Comparison of ENCODE assay signal across 24 mouse cellular contexts in genomic region chr6:112561568-112561967, GRCm38 (mm10).
DNase-seq lines count a peak whose midpoint lies in the region; ATAC-seq and TF ChIP-seq lines count a peak whose summit lies in the region.
"Had no signal": no experiment of that assay in that cellular context is flagged by ENCODE, and none has a peak within 500 bp of the region (broad histone marks: within the 10 kb centered on the region; RNA-seq: fewer than 3 reads in every experiment).

No protein-coding gene starts in this region.

- H3K4me2 ChIP-seq in embryonic facial prominence, embryonic 14.5 days (ENCODE audit: low read depth, low read length): no peak overlapping the region
- H3K4me2 ChIP-seq in hindbrain, embryonic 16.5 days (ENCODE audit: low read length): no peak overlapping the region
- no peak overlapping the region for H3K4me2 ChIP-seq in hindbrain, embryonic 14.5 days (replicated peaks)
- H3K4me2 ChIP-seq in lung, embryonic 14.5 days: no peak overlapping the region
- H3K4me2 ChIP-seq: heart, embryonic 13.5 days; liver, embryonic 15.5 days; lung, embryonic 15.5 days; midbrain, embryonic 12.5 days had no signal

- no peaks in the 10 kb centered on the region for H3K36me3 ChIP-seq in embryonic facial prominence, embryonic 14.5 days (ENCODE audit: control insufficient read depth, insufficient read depth, low read length)
- H3K36me3 ChIP-seq in embryonic facial prominence, embryonic 10.5 days (replicated peaks): no peaks in the 10 kb centered on the region
- H3K36me3 ChIP-seq in hindbrain, embryonic 16.5 days (ENCODE audit: control insufficient read depth, insufficient read depth, low read length): no peaks in the 10 kb centered on the region
- H3K36me3 ChIP-seq in hindbrain, embryonic 14.5 days (replicated peaks; ENCODE audit: control insufficient read depth, insufficient read depth): no peaks in the 10 kb centered on the region
- no peaks in the 10 kb centered on the region for H3K36me3 ChIP-seq in lung, embryonic 14.5 days (ENCODE audit: insufficient read depth)
- H3K36me3 ChIP-seq: G1E; heart, embryonic 13.5 days; hindbrain, embryonic 10.5 days; liver, embryonic 15.5 days; lung, embryonic 15.5 days; midbrain, embryonic 12.5 days had no signal

- no peak overlapping the region for H3K27ac ChIP-seq in embryonic facial prominence, embryonic 14.5 days (replicated peaks; ENCODE audit: low read depth, low read length)
- H3K27ac ChIP-seq in embryonic facial prominence, embryonic 10.5 days (replicated peaks): no peak overlapping the region
- H3K27ac ChIP-seq in hindbrain, embryonic 16.5 days (ENCODE audit: low read depth, low read length): no peak overlapping the region
- H3K27ac ChIP-seq in hindbrain, embryonic 14.5 days: no peak overlapping the region
- no peak overlapping the region for H3K27ac ChIP-seq in lung, embryonic 14.5 days (ENCODE audit: low read depth)
- H3K27ac ChIP-seq: heart, embryonic 13.5 days; hindbrain, embryonic 10.5 days; layer of hippocampus, adult 2 months; left cerebral cortex, adult 2 months; liver, embryonic 15.5 days; lung, embryonic 15.5 days; midbrain, embryonic 12.5 days had no signal

- no peaks in the 10 kb centered on the region for H3K9me3 ChIP-seq in embryonic facial prominence, embryonic 14.5 days (ENCODE audit: control insufficient read depth, low read length)
- no peaks in the 10 kb centered on the region for H3K9me3 ChIP-seq in embryonic facial prominence, embryonic 10.5 days
- no peaks in the 10 kb centered on the region for H3K9me3 ChIP-seq in hindbrain, embryonic 16.5 days (ENCODE audit: control insufficient read depth, low read length)
- H3K9me3 ChIP-seq in hindbrain, embryonic 14.5 days (ENCODE audit: control insufficient read depth, low read length): no peaks in the 10 kb centered on the region
- H3K9me3 ChIP-seq in lung, embryonic 14.5 days (ENCODE audit: low read depth, low read length): no peaks in the 10 kb centered on the region
- H3K9me3 ChIP-seq: heart, embryonic 13.5 days; hindbrain, embryonic 10.5 days; liver, embryonic 15.5 days; lung, embryonic 15.5 days; midbrain, embryonic 12.5 days had no signal

- no peak for TF ChIP-seq CTCF in lung, embryonic 14.5 days (IDR thresholded peaks at IDR 0.05; ENCODE audit: low read depth)

- no peak overlapping the region for H3K9ac ChIP-seq in embryonic facial prominence, embryonic 14.5 days (ENCODE audit: low read depth, low read length)
- H3K9ac ChIP-seq in hindbrain, embryonic 16.5 days (ENCODE audit: low read depth, low read length): no peak overlapping the region
- no peak overlapping the region for H3K9ac ChIP-seq in hindbrain, embryonic 14.5 days
- no peak overlapping the region for H3K9ac ChIP-seq in lung, embryonic 14.5 days
- H3K9ac ChIP-seq: heart, embryonic 13.5 days; liver, embryonic 15.5 days; lung, embryonic 15.5 days; midbrain, embryonic 12.5 days had no signal

- DNase-seq in embryonic facial prominence, embryonic 14.5 days (ENCODE audit: low spot score): peak; percentile 14
- no peak for DNase-seq in embryonic facial prominence, embryonic 10.5 days (ENCODE audit: low spot score)
- DNase-seq in hindbrain, embryonic 14.5 days (ENCODE audit: low spot score): no peak
- peak; percentile 21 for DNase-seq in lung, embryonic 14.5 days
- no peak for DNase-seq in lung, postnatal 4 days
- peak; percentile 12 for DNase-seq in brain, embryonic 18.5 days (ENCODE audit: low read depth, low spot score)
- no peak for DNase-seq in frontal cortex, postnatal 14 days (ENCODE audit: low spot score in 2 of 2)
- DNase-seq: adrenal gland, postnatal 10 days; cerebellum, adult 18-20 months; heart, postnatal 10 days; kidney, adult 18-20 months; kidney, postnatal 36 days; right cerebral cortex, postnatal 4 days; thymus, adult 2 months; thymus, postnatal 36 days had no signal

- ATAC-seq in embryonic facial prominence, embryonic 14.5 days (ENCODE audit: low read depth): no peak
- ATAC-seq in hindbrain, embryonic 16.5 days: peak; percentile 58
- no peak for ATAC-seq in hindbrain, embryonic 14.5 days (ENCODE audit: low FRiP score)
- ATAC-seq in lung, embryonic 14.5 days (ENCODE audit: insufficient read depth): no peak

- no peaks in the 10 kb centered on the region for H3K27me3 ChIP-seq in embryonic facial prominence, embryonic 14.5 days (replicated peaks; ENCODE audit: control insufficient read depth, insufficient read depth, low read length)
- H3K27me3 ChIP-seq in embryonic facial prominence, embryonic 10.5 days (replicated peaks; ENCODE audit: low read depth, poor library complexity, severe bottlenecking): no peaks in the 10 kb centered on the region
- H3K27me3 ChIP-seq in hindbrain, embryonic 16.5 days (replicated peaks; ENCODE audit: control insufficient read depth, insufficient read depth, low read length): no peaks in the 10 kb centered on the region
- no peaks in the 10 kb centered on the region for H3K27me3 ChIP-seq in hindbrain, embryonic 14.5 days (ENCODE audit: control insufficient read depth, insufficient read depth, low read length)
- no peaks in the 10 kb centered on the region for H3K27me3 ChIP-seq in lung, embryonic 14.5 days (ENCODE audit: insufficient read depth, low read length)
- H3K27me3 ChIP-seq: heart, embryonic 13.5 days; liver, embryonic 15.5 days; lung, embryonic 15.5 days; midbrain, embryonic 12.5 days had no signal

- 50% methylated on average over 7 of the region's 7 CpGs for WGBS in embryonic facial prominence, embryonic 14.5 days
- WGBS in embryonic facial prominence, embryonic 10.5 days: 71% methylated on average over 7 of the region's 7 CpGs
- WGBS in hindbrain, embryonic 16.5 days: 36% methylated on average over 7 of the region's 7 CpGs
- WGBS in hindbrain, embryonic 14.5 days: 53% methylated on average over 7 of the region's 7 CpGs
- WGBS in lung, embryonic 14.5 days: 50% methylated on average over 7 of the region's 7 CpGs

- H3K4me3 ChIP-seq in embryonic facial prominence, embryonic 14.5 days (ENCODE audit: low read depth, low read length): no peak overlapping the region
- H3K4me3 ChIP-seq in embryonic facial prominence, embryonic 10.5 days: no peak overlapping the region
- no peak overlapping the region for H3K4me3 ChIP-seq in hindbrain, embryonic 16.5 days (ENCODE audit: low read length)
- H3K4me3 ChIP-seq in hindbrain, embryonic 14.5 days (replicated peaks; ENCODE audit: low read length): no peak overlapping the region
- H3K4me3 ChIP-seq in lung, embryonic 14.5 days (ENCODE audit: low read depth, low read length): no peak overlapping the region
- H3K4me3 ChIP-seq: heart, embryonic 13.5 days; hindbrain, embryonic 10.5 days; layer of hippocampus, adult 2 months; left cerebral cortex, adult 2 months; liver, embryonic 15.5 days; lung, embryonic 15.5 days; midbrain, embryonic 12.5 days had no signal

- H3K4me1 ChIP-seq in embryonic facial prominence, embryonic 14.5 days (ENCODE audit: control insufficient read depth, insufficient read depth, low read length): no peaks in the 10 kb centered on the region
- no peaks in the 10 kb centered on the region for H3K4me1 ChIP-seq in embryonic facial prominence, embryonic 10.5 days
- no peaks in the 10 kb centered on the region; the same call in 1 of the 2 replicates for H3K4me1 ChIP-seq in hindbrain, embryonic 16.5 days (ENCODE audit: control insufficient read depth, insufficient read depth, low read depth, low read length)
- 0 out of 2 replicates have a peak, but pooled peaks cover 3% of the 10 kb centered on the region for H3K4me1 ChIP-seq in hindbrain, embryonic 14.5 days (replicated peaks; ENCODE audit: control insufficient read depth, insufficient read depth, low read length)
- no peaks in the 10 kb centered on the region for H3K4me1 ChIP-seq in lung, embryonic 14.5 days (ENCODE audit: insufficient read depth)
- H3K4me1 ChIP-seq: heart, embryonic 13.5 days; hindbrain, embryonic 10.5 days; liver, embryonic 15.5 days; lung, embryonic 15.5 days had no signal

Comparison
In these comparisons a context has a peak if more than half of its experiments do, and no peak if none do; other contexts are left out.
1. DNase-seq: peak in embryonic facial prominence, embryonic 14.5 days (single experiment), lung, embryonic 14.5 days (single experiment) and brain, embryonic 18.5 days (single experiment); none in embryonic facial prominence, embryonic 10.5 days (single experiment), hindbrain, embryonic 14.5 days (single experiment), lung, postnatal 4 days (0 of 2) and frontal cortex, postnatal 14 days (0 of 2).